Mouse (Mus musculus) megakaryocyte, embryonic 14.5 days (primary cell): Measurements from ENCODE around the gene Ostc. TPM values are rescaled to one million over a fixed set of nuclear protein-coding genes. Genes with fewer than 3 reads are reported as not detected.
A peak's percentile ranks its signal among the peaks of the same experiment; 100 is the strongest.

Source experiments
- H3K27me3 ChIP-seq: replicated peaks from 2 replicates; pipeline ENCODE3; 2012; ENCODE audit warnings: inconsistent platforms
- H3K36me3 ChIP-seq: replicated peaks from 2 replicates; pipeline ENCODE3; 2012; ENCODE audit warnings: low read length, inconsistent platforms, mixed read lengths
- H3K4me1 ChIP-seq: 2 replicates; pipeline ENCODE4 v1.6.1; 2012; ENCODE audit warnings: inconsistent platforms
- H3K4me3 ChIP-seq: replicated peaks from 2 replicates; pipeline ENCODE3; 2012; ENCODE audit warnings: moderate library complexity, mild to moderate bottlenecking, inconsistent platforms
- H3K9me3 ChIP-seq: 2 replicates; pipeline ENCODE4 v1.6.1; 2012; ENCODE audit warnings: inconsistent platforms
- FLI1 ChIP-seq: IDR thresholded peaks from 2 replicates; pipeline ENCODE4 v1.6.1; 2012; ENCODE audit warnings: low read length, inconsistent platforms, mixed read lengths
- GATA1 ChIP-seq: IDR thresholded peaks from 3 replicates; pipeline ENCODE4 v1.6.1; 2012; ENCODE audit warnings: mixed read lengths, low read length, inconsistent platforms, borderline replicate concordance
- polyA plus RNA-seq: library from polyadenylated mRNA; stranded (reverse); fragments of >175 nt; gene quantifications from 2 replicates; pipeline ENCODE4 v1.2.3, GENCODE M21; 2012; ENCODE audit warnings: low replicate concordance; ENCODE audit not compliant: insufficient read depth

Gene Ostc
- polyA plus RNA-seq, 1 experiment = 53.8 TPM

GRCm38 (mm10) chr3:130729472-130730188 lies 20.4 kb upstream of the Ostc start:
- TF ChIP-seq FLI1 = no peak
- TF ChIP-seq GATA1 = no peak
- H3K4me3 ChIP-seq = peak overlapping the region; percentile 96

GRCm38 (mm10) chr3:130727676-130728075 lies 18.4 kb upstream of the Ostc start:
- TF ChIP-seq GATA1 (no peak), FLI1 (no peak)
- H3K4me1 ChIP-seq = peaks cover 23% of the 10 kb centered on the region
- no peaks in the 10 kb centered on the region for H3K27me3 ChIP-seq
- peaks cover 49% of the 10 kb centered on the region for H3K36me3 ChIP-seq
- H3K4me3 ChIP-seq = no peak overlapping the region
- H3K9me3 ChIP-seq = no peaks in the 10 kb centered on the region

More at GRCm38 (mm10) chr3:130729472-130730188, 20.4 kb upstream of the Ostc start:
- Histone ChIP-seq H3K36me3 (peaks cover 42% of the 10 kb centered on the region), H3K27me3 (no peaks in the 10 kb centered on the region), H3K4me1 (peaks cover 23% of the 10 kb centered on the region), H3K9me3 (no peaks in the 10 kb centered on the region)

GRCm38 (mm10) chr3:130727036-130727435 lies 17.8 kb upstream of the Ostc start:
- H3K4me1 ChIP-seq = peaks cover 23% of the 10 kb centered on the region
- TF ChIP-seq GATA1 (no peak), FLI1 (no peak)
- no peak overlapping the region for H3K4me3 ChIP-seq
- H3K36me3 ChIP-seq = peaks cover 49% of the 10 kb centered on the region
- no peaks in the 10 kb centered on the region for H3K9me3 ChIP-seq
- H3K27me3 ChIP-seq = no peaks in the 10 kb centered on the region

- no peaks in the 10 kb centered on the region for H3K27me3 ChIP-seq
- TF ChIP-seq FLI1 (no peak), GATA1 (no peak)
- no peaks in the 10 kb centered on the region for H3K9me3 ChIP-seq
- H3K4me3 ChIP-seq = no peak overlapping the region
- H3K4me1 ChIP-seq = peaks cover 28% of the 10 kb centered on the region
- H3K36me3 ChIP-seq = peaks cover 49% of the 10 kb centered on the region
Observed at GRCm38 (mm10) chr3:130725718-130726117, 16.5 kb upstream of the Ostc start.

- Histone ChIP-seq H3K27me3 (peaks cover 2% of the 10 kb centered on the region), H3K4me3 (no peak overlapping the region), H3K9me3 (no peaks in the 10 kb centered on the region), H3K4me1 (peaks cover 25% of the 10 kb centered on the region), H3K36me3 (peaks cover 37% of the 10 kb centered on the region)
- TF ChIP-seq GATA1 = no peak
- TF ChIP-seq FLI1 = no peak
Observed at GRCm38 (mm10) chr3:130722733-130723478, 13.7 kb upstream of the Ostc start.

GRCm38 (mm10) chr3:130720225-130720624 lies 11.0 kb upstream of the Ostc start:
- Histone ChIP-seq H3K27me3 (peaks cover 6% of the 10 kb centered on the region), H3K9me3 (no peaks in the 10 kb centered on the region), H3K4me1 (peaks cover 18% of the 10 kb centered on the region), H3K4me3 (no peak overlapping the region), H3K36me3 (peaks cover 10% of the 10 kb centered on the region)
- TF ChIP-seq FLI1 = no peak
- TF ChIP-seq GATA1 = no peak

GRCm38 (mm10) chr3:130718871-130719270 lies 9.6 kb upstream of the Ostc start:
- Histone ChIP-seq H3K27me3 (peaks cover 6% of the 10 kb centered on the region), H3K4me1 (peaks cover 22% of the 10 kb centered on the region), H3K9me3 (no peaks in the 10 kb centered on the region), H3K4me3 (no peak overlapping the region), H3K36me3 (no peaks in the 10 kb centered on the region)
- TF ChIP-seq GATA1 = no peak
- no peak for TF ChIP-seq FLI1

GRCm38 (mm10) chr3:130716555-130716954 lies 7.3 kb upstream of the Ostc start:
- H3K27me3 ChIP-seq = peaks cover 6% of the 10 kb centered on the region
- no peak overlapping the region for H3K4me3 ChIP-seq
- no peaks in the 10 kb centered on the region for H3K9me3 ChIP-seq
- TF ChIP-seq GATA1 (no peak), FLI1 (no peak)
- no peaks in the 10 kb centered on the region for H3K36me3 ChIP-seq
- H3K4me1 ChIP-seq = peaks cover 22% of the 10 kb centered on the region

- TF ChIP-seq GATA1 = no peak
- TF ChIP-seq FLI1 = no peak
- H3K4me3 ChIP-seq = peak overlapping the region; percentile 92
Observed at GRCm38 (mm10) chr3:130714775-130715568, 5.7 kb upstream of the Ostc start.

More at GRCm38 (mm10) chr3:130714775-130715568, 5.7 kb upstream of the Ostc start:
- Histone ChIP-seq H3K9me3 (no peaks in the 10 kb centered on the region), H3K4me1 (peaks cover 11% of the 10 kb centered on the region), H3K27me3 (peaks cover 6% of the 10 kb centered on the region), H3K36me3 (no peaks in the 10 kb centered on the region)
